Mouse (Mus musculus): ENCODE data around the gene Ccr9. TPM values are rescaled to one million over a fixed set of nuclear protein-coding genes. Genes with fewer than 3 reads are reported as not detected.

Gene Ccr9
- total RNA-seq, 2 experiments from 2014 or later = 0.21 to 0.52 TPM

- ATAC-seq (replicated peaks; ENCODE audit: poor library complexity) = peak; percentile 87
Measured at GRCm38 (mm10) chr9:123796174-123796573, 117.9 kb downstream of the Ccr9 start.

GRCm38 (mm10) chr9:123801527-123801926 lies 123.3 kb downstream of the Ccr9 start:
- ATAC-seq (replicated peaks; ENCODE audit: poor library complexity) = no peak

GRCm38 (mm10) chr9:123802421-123802820 lies 124.2 kb downstream of the Ccr9 start:
- ATAC-seq (replicated peaks; ENCODE audit: poor library complexity) = 0 out of 2 replicates have a peak, but pooled peaks have one; percentile 14

GRCm38 (mm10) chr9:123802896-123803295 lies 124.7 kb downstream of the Ccr9 start:
- peak; percentile 34; the same call in 1 of the 2 replicates for ATAC-seq (replicated peaks; ENCODE audit: poor library complexity)

GRCm38 (mm10) chr9:123805241-123805640 lies 127.0 kb downstream of the Ccr9 start:
- ATAC-seq (replicated peaks; ENCODE audit: poor library complexity) = no peak

- ATAC-seq (replicated peaks; ENCODE audit: poor library complexity) = no peak
Measured at GRCm38 (mm10) chr9:123806267-123806666, 128.0 kb downstream of the Ccr9 start, which contains the start of gene Cxcr6. TSS of gene Cxcr6 (plus strand) at chr9:123806475.

GRCm38 (mm10) chr9:123808583-123808982 lies 130.3 kb downstream of the Ccr9 start:
- ATAC-seq (replicated peaks; ENCODE audit: poor library complexity) = no peak

GRCm38 (mm10) chr9:123811831-123812230 lies 133.6 kb downstream of the Ccr9 start:
- ATAC-seq (replicated peaks; ENCODE audit: poor library complexity) = no peak

- ATAC-seq (replicated peaks; ENCODE audit: poor library complexity) = no peak
Measured at GRCm38 (mm10) chr9:123814326-123814725, 136.1 kb downstream of the Ccr9 start.

GRCm38 (mm10) chr9:123814821-123815220 lies 136.6 kb downstream of the Ccr9 start:
- no peak for ATAC-seq (replicated peaks; ENCODE audit: poor library complexity)

- ATAC-seq (replicated peaks; ENCODE audit: poor library complexity) = peak; percentile 77
Measured at GRCm38 (mm10) chr9:123815444-123815843, 137.2 kb downstream of the Ccr9 start.

- ATAC-seq (replicated peaks; ENCODE audit: poor library complexity) = no peak
Measured at GRCm38 (mm10) chr9:123815996-123816395, 137.8 kb downstream of the Ccr9 start.

GRCm38 (mm10) chr9:123818601-123819000 lies 140.4 kb downstream of the Ccr9 start:
- ATAC-seq (replicated peaks; ENCODE audit: poor library complexity) = no peak

- no peak for ATAC-seq (replicated peaks; ENCODE audit: poor library complexity)
Measured at GRCm38 (mm10) chr9:123826631-123827030, 148.4 kb downstream of the Ccr9 start.

- ATAC-seq (replicated peaks; ENCODE audit: poor library complexity) = no peak
Measured at GRCm38 (mm10) chr9:123828916-123829315, 150.7 kb downstream of the Ccr9 start.

Other genes starting within 250 kb of the Ccr9 start
- 24.2 and 24.6 TPM in 2 replicates for gene Limd1, start 199.7 kb upstream of the Ccr9 start, total RNA-seq (2015)
- gene Limd1, start 199.7 kb upstream of the Ccr9 start, total RNA-seq (2017) = 19.0 and 20.4 TPM in 2 replicates
- gene Sacm1l, start 148.7 kb upstream of the Ccr9 start, total RNA-seq (2015) = 33.3 and 35.8 TPM in 2 replicates
- 36.4 and 46.2 TPM in 2 replicates for gene Sacm1l, start 148.7 kb upstream of the Ccr9 start, total RNA-seq (2017)
- gene Slc6a20b, start 45.9 kb upstream of the Ccr9 start, total RNA-seq (2015) = not detected in 2 replicates
- 0.34 and 0.62 TPM in 2 replicates for gene Slc6a20b, start 45.9 kb upstream of the Ccr9 start, total RNA-seq (2017)
- 0.32 and 1.1 TPM in 2 replicates for gene Slc6a20a, start 446 bp downstream of the Ccr9 start, total RNA-seq (2015)
- 1.8 TPM in 1 of 2 replicates, not detected in the other for gene Slc6a20a, start 446 bp downstream of the Ccr9 start, total RNA-seq (2017)
- gene Lztfl1, start 39.3 kb downstream of the Ccr9 start, total RNA-seq (2015) = 38.1 and 44.1 TPM in 2 replicates
- 33.5 and 41.1 TPM in 2 replicates for gene Lztfl1, start 39.3 kb downstream of the Ccr9 start, total RNA-seq (2017)
- gene Cxcr6, start 128.0 kb downstream of the Ccr9 start, total RNA-seq (2015) = not detected in 2 replicates
- gene Cxcr6, start 128.0 kb downstream of the Ccr9 start, total RNA-seq (2017) = 0.21 TPM in 1 of 2 replicates, not detected in the other
- gene Fyco1, start 173.5 kb downstream of the Ccr9 start, total RNA-seq (2015) = 13.0 and 16.4 TPM in 2 replicates
- 10.9 and 14.6 TPM in 2 replicates for gene Fyco1, start 173.5 kb downstream of the Ccr9 start, total RNA-seq (2017)
- 0.10 and 0.15 TPM in 2 replicates for gene Xcr1, start 183.6 kb downstream of the Ccr9 start, total RNA-seq (2015)
- gene Xcr1, start 183.6 kb downstream of the Ccr9 start, total RNA-seq (2017) = 0.37 and 0.54 TPM in 2 replicates